Mouse (Mus musculus): Measurements from ENCODE around the gene Gli2.

DNA sequence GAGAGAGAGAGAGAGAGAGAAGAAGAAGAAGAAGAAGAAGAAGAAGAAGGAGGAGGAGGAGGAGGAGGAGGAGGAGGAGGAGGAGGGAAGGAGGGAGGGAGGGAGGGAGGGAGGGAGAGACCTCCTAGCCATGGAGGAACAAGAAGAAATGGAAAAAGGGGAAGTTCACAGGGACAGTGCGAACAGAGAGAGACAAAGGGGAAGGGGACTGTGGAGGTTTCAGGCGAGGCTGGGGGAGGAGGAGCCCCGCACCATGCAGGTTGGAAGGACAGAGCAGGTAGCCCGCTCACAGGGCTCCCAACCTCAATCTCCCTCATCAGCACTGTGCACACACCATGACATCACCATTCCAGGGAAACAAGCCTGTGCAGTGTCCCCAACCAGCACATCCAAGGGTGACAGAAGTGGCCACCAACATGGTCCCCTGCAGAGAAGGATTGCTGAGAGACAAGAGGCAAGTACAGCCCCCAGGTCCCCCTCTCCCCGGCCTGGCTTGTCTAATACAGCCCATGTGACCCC, 84.7 kb downstream of the Gli2 start:
- TF ChIP-seq TCF12 (IDR thresholded peaks at IDR 0.05; ENCODE audit: low read depth, low read length) (no peak), HCFC1 (IDR thresholded peaks at IDR 0.05; ENCODE audit: low read depth, low read length) (no peak), RAD21 (IDR thresholded peaks at IDR 0.05; ENCODE audit: low read depth, low read length) (no peak), POLR2A (IDR thresholded peaks at IDR 0.05; ENCODE audit: control insufficient read depth in 1 of 2, insufficient read depth in 1 of 2, low read depth in 1 of 2, low read length in 2 of 2, poor library complexity in 1 of 2) (no peak), MAZ (IDR thresholded peaks at IDR 0.05; ENCODE audit: low read depth, low read length) (no peak)

Measured in MEL (cell line).